Mouse (Mus musculus) cortical plate, adult 2 months (tissue): Measurements from ENCODE around the gene Cab39l.

Source experiments
- CTCF ChIP-seq: fragments of 200-500 bp; IDR thresholded peaks from 2 replicates; pipeline ENCODE4 v1.5.1; 2011; ENCODE audit warnings: mild to moderate bottlenecking, control low read depth, low read length; ENCODE audit not compliant: insufficient read depth; ENCODE audit errors: extremely low read depth
- POLR2A ChIP-seq: fragments of 200-500 bp; IDR thresholded peaks from 2 replicates; pipeline ENCODE4 v1.6.1; 2011; ENCODE audit warnings: mild to moderate bottlenecking, low read length, control low read depth; ENCODE audit not compliant: insufficient read depth; ENCODE audit errors: extremely low read depth

DNA sequence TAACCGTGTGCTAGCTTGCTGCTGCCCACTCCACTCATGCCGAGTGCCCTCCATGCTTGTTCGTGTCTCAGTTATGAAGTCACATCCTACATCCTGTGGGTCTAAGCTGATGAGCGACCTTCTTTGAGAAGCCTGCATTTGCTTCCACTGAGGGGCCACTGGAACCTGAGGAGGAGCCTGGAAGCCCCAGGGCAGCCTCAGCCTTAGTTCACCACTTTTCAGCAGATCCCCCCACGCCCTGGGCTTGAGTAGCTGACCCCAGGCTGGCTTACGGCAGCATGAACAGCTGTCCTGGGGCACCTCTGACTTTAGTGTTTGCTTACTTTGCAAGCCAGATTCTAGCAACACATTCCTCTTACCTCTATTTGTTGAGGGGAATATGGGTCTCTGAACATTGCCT, 126.0 kb downstream of the Cab39l start:
- TF ChIP-seq POLR2A (no peak), CTCF (no peak)
